Mouse (Mus musculus): ENCODE data around the gene Fam83b. TPM values are rescaled to one million over a fixed set of nuclear protein-coding genes. Genes with fewer than 3 reads are reported as not detected.

The Fam83b gene
- total RNA-seq (2021): not detected
- long read RNA-seq, experiment 1: 0 reads
- long read RNA-seq, experiment 2: 0 reads

DNA sequence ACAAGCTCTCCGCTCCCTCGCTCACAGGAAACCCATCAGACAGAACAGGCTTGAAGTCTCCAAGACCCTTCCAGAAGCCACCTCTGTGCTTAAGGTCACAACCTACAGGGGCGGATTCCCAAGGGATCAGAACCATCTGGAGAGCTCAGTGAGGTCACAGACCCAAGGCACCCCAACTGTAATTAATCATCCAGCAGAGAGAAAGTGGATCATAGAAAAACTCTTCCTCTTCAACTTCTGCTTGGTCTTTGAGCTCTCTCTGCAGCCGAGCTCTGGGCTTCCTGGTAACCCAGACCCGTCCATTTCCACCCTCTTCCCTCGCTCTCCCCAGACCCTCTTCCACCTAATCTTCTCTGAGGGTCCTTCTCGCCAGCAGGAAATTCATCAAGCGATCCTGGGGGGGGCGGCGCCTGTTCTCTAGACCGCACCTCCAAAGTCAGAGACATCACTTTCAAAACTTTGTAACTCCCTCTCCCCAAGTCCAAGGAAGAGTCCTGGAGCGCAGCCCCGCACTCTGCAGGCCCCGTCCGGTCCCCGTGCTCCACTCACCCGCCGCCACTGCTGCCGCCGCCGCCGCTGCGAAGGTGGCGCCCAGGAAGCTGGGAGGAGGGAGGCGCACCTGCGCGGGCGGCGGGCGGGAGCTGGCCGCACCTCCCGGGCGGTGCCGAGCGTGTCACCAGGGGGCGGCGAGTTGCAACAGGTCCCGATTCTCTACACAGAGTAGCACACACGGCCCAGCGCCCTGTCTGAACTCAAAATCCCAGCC, at the start of gene Fam83b:
Gene Fam83b (minus strand): TSS at position 602 of the 766 bp plus-strand sequence.
- DNase-seq (ENCODE audit: extremely low spot score in 1 of 2, low spot score in 2 of 2): peak in 1 of 2 experiments; percentile 12
- no peak within 1 kb of the TSS for H3K27ac ChIP-seq
- no peak for TF ChIP-seq CTCF (IDR thresholded peaks at IDR 0.05)
- peak within 1 kb of the TSS; percentile 45 for H3K4me3 ChIP-seq
- intact Hi-C loops (cut with DNase I): no loop called here

GRCm38 (mm10) chr9:76614165-76614564, 47.2 kb upstream of the Fam83b start:
- intact Hi-C loops (cut with DNase I): no loop called here
- TF ChIP-seq CTCF (IDR thresholded peaks at IDR 0.05): no peak

DNA sequence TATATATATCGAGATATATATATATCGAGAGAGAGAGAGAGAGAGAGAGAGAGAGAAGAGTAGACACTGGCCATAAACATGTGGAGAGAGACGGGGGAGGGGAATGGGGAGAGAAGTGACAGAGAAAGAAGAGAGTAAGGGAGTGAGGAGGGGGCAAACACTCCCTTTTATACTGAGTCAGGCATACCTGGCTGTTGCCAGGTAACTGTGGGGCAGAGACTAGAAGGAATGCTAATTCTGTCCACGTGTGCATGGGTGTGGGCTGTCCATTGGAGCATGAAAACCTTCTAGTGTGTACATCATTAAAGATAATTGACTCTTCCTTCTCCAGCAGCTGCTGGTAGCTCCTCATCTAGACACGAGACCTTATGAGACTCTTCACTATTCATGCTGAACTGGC, 36.8 kb upstream of the Fam83b start:
- DNase-seq (ENCODE audit: extremely low spot score in 1 of 2, low spot score in 2 of 2): no peak
- Histone ChIP-seq H3K27ac (no peak overlapping the region), H3K4me3 (no peak overlapping the region)
- intact Hi-C loops (cut with DNase I): no loop called here
- no peak for TF ChIP-seq CTCF (IDR thresholded peaks at IDR 0.05)

More at GRCm38 (mm10) chr9:76614165-76614564, 47.2 kb upstream of the Fam83b start:
- Histone ChIP-seq H3K27ac (no peak overlapping the region), H3K4me3 (no peak overlapping the region)
- DNase-seq (ENCODE audit: extremely low spot score in 1 of 2, low spot score in 2 of 2): no peak

DNA sequence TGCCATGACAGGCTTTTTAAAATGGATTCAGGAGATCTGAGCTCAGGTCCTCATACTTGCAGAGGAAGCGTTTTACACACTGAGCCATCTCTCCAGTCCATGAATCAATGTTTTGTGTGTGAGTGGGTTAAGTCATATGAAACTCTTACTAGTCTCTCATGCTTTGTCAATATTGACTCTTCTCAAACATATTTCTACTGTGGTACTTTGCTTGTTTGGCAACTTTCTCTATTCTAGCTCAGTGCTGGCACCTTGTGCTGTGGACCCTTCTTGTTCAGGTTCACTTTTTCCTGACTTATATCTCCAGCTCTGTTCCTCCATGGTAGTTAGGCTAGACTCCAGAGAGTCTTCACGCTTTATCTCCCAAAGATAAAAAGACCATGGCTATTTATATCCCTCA, 36.0 kb upstream of the Fam83b start:
- Histone ChIP-seq H3K27ac (no peak overlapping the region), H3K4me3 (no peak overlapping the region)
- TF ChIP-seq CTCF (IDR thresholded peaks at IDR 0.05): no peak
- intact Hi-C loops (cut with DNase I): no loop called here
- no peak for DNase-seq (ENCODE audit: extremely low spot score in 1 of 2, low spot score in 2 of 2)

DNA sequence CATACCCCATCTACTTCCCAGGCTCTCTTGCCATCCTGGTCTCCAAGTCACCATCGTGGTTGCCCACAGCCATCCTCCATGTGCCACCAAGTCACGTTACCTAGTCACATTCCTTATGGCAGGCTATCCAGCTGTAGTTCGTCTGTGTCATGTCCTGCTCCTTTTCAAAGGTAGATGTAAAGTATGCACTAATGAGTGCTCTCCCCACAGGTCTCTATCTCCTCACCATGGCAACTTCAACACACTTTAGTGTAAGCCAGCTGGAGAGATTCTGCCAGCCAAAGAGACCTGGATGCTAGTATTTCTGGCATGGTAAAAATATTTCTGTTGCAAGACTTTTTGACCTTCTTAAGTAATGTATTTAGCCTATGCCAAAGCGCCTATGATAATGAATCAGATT, 30.5 kb upstream of the Fam83b start:
- intact Hi-C loops (cut with DNase I): no loop called here
- TF ChIP-seq CTCF (IDR thresholded peaks at IDR 0.05): no peak
- H3K27ac ChIP-seq: no peak overlapping the region
- no peak overlapping the region for H3K4me3 ChIP-seq
- no peak for DNase-seq (ENCODE audit: extremely low spot score in 1 of 2, low spot score in 2 of 2)

- Histone ChIP-seq H3K4me3 (no peak overlapping the region), H3K27ac (no peak overlapping the region)
- DNase-seq (ENCODE audit: extremely low spot score in 1 of 2, low spot score in 2 of 2): no peak
- TF ChIP-seq CTCF (IDR thresholded peaks at IDR 0.05): no peak
- intact Hi-C loops (cut with DNase I): no loop called here
Observed at GRCm38 (mm10) chr9:76593841-76594240, 26.9 kb upstream of the Fam83b start.

DNA sequence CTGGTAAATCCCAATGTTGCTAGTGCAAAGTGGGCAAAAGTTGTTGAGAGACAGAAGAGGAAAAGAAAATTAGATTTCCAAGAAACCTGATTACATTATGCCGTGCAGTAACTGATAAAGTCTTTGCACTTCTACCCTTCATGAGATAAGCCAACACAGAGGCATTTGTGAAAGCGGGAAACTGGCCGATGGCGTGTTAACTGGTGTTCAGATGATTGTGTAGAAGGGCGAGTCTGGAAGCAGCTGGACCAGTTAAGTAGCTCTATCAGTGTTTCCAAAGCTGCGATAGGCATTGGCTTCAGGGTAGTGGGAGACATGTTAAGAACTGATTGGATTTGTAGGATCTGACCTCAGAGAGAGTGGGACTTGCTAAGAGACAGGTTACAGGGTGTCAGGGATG, 17.0 kb upstream of the Fam83b start:
- H3K27ac ChIP-seq: no peak overlapping the region
- DNase-seq (ENCODE audit: extremely low spot score in 1 of 2, low spot score in 2 of 2): no peak
- TF ChIP-seq CTCF (IDR thresholded peaks at IDR 0.05): no peak
- no peak overlapping the region for H3K4me3 ChIP-seq
- intact Hi-C loops (cut with DNase I): no loop called here

DNA sequence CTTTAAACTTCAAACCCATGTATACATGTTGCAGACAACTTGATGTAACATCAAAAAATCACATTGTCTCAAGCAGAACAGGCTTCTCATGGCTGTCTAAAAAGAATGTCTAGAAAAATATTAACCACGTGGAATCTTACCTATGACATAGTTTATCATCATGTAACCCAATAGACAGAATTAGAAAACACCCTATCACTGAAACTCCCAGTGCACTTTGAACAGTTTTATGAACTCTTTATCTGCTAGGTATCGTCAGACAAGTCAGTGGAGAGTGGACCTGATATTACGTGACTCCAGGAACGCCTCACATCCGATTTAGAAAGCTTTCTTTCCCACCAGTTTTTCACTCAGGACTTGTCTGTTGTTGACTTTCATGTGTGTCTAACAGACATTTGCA, 15.1 kb upstream of the Fam83b start:
- no peak for DNase-seq (ENCODE audit: extremely low spot score in 1 of 2, low spot score in 2 of 2)
- intact Hi-C loops (cut with DNase I): no loop called here

GRCm38 (mm10) chr9:76567281-76567655, 352 bp upstream of the Fam83b start:
- intact Hi-C loops (cut with DNase I): no loop called here
- Histone ChIP-seq H3K4me3 (peak overlapping the region; percentile 45), H3K27ac (no peak overlapping the region)
- DNase-seq (ENCODE audit: extremely low spot score in 1 of 2, low spot score in 2 of 2): no peak
- TF ChIP-seq CTCF (IDR thresholded peaks at IDR 0.05): no peak

More for the DNA sequence above, 15.1 kb upstream of the Fam83b start:
- Histone ChIP-seq H3K4me3 (no peak overlapping the region), H3K27ac (no peak overlapping the region)
- no peak for TF ChIP-seq CTCF (IDR thresholded peaks at IDR 0.05)

- Histone ChIP-seq H3K27ac (no peak overlapping the region), H3K4me3 (no peak overlapping the region)
- DNase-seq (ENCODE audit: extremely low spot score in 1 of 2, low spot score in 2 of 2): peak in 1 of 2 experiments; percentile 11
- TF ChIP-seq CTCF (IDR thresholded peaks at IDR 0.05): no peak
- intact Hi-C loops (cut with DNase I): no loop called here
Observed at GRCm38 (mm10) chr9:76565656-76566055, 1.3 kb downstream of the Fam83b start.

- DNase-seq (ENCODE audit: extremely low spot score in 1 of 2, low spot score in 2 of 2): no peak
- intact Hi-C loops (cut with DNase I): no loop called here
- TF ChIP-seq CTCF (IDR thresholded peaks at IDR 0.05): no peak
- Histone ChIP-seq H3K27ac (no peak overlapping the region), H3K4me3 (no peak overlapping the region)
Observed at GRCm38 (mm10) chr9:76564071-76564470, 2.8 kb downstream of the Fam83b start.

DNA sequence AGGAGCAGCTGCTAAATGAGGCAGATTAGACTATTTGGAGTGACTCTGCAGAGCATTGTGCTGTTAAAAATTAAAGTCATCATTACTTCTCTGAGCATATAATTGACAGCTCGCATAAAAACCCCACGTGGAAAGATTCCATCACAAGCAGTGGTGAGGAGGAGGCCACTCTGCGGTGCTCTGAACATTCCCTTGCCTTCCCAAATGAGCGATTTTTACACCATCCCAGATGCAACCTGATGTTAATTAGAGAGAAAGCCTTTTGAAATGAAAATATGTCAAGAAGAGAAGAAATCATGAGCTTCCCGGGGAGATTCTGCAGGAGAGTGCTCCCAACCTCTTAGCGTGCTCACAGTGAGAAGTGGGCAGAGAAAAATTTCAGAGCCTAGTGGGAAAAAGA, 4.1 kb downstream of the Fam83b start:
- H3K4me3 ChIP-seq: no peak overlapping the region
- no peak for TF ChIP-seq CTCF (IDR thresholded peaks at IDR 0.05)
- intact Hi-C loops (cut with DNase I): no loop called here
- no peak overlapping the region for H3K27ac ChIP-seq
- no peak for DNase-seq (ENCODE audit: extremely low spot score in 1 of 2, low spot score in 2 of 2)

- Histone ChIP-seq H3K4me3 (no peak overlapping the region), H3K27ac (no peak overlapping the region)
- TF ChIP-seq CTCF (IDR thresholded peaks at IDR 0.05): no peak
- intact Hi-C loops (cut with DNase I): no loop called here
- no peak for DNase-seq (ENCODE audit: extremely low spot score in 1 of 2, low spot score in 2 of 2)
Observed at GRCm38 (mm10) chr9:76559240-76559639, 7.7 kb downstream of the Fam83b start.
